Mouse (Mus musculus) olfactory bulb, adult 2 months (tissue): ENCODE data around the gene Exoc4.

Source experiments
- CTCF ChIP-seq: fragments of 200-500 bp; IDR thresholded peaks from 2 replicates; pipeline ENCODE4 v1.5.1; 2012; ENCODE audit warnings: low read depth, mild to moderate bottlenecking, low read length, moderate library complexity; ENCODE audit not compliant: insufficient read depth
- POLR2A ChIP-seq: fragments of 200-500 bp; IDR thresholded peaks from 2 replicates; pipeline ENCODE4 v1.6.1; 2012; ENCODE audit warnings: mild to moderate bottlenecking, low read depth, low read length, moderate library complexity; ENCODE audit not compliant: insufficient read depth

- TF ChIP-seq CTCF = no peak
- no peak for TF ChIP-seq POLR2A
Observed at GRCm38 (mm10) chr6:33871286-33871685, 622.4 kb downstream of the Exoc4 start.
